Mouse (Mus musculus) ES-Bruce4 (cell line): Measurements from ENCODE around the gene Ablim2.

Experiments used
- CTCF ChIP-seq: IDR thresholded peaks from one replicate; pipeline ENCODE4 v1.8.1; 2011; ENCODE audit warnings: low read depth, low read length
- POLR2A ChIP-seq: IDR thresholded peaks from one replicate; pipeline ENCODE4 v1.8.1; 2011; ENCODE audit warnings: low read length; ENCODE audit not compliant: insufficient read depth

- TF ChIP-seq CTCF (no peak), POLR2A (no peak)
Measured at GRCm38 (mm10) chr5:35905283-35905682, 147.6 kb downstream of the Ablim2 start.
